Mouse (Mus musculus): Measurements from ENCODE around the gene Olfr361.
"Not testable (repeated sequence)": the region's sequence is repeated elsewhere in the genome, so short reads cannot be mapped to it uniquely, and the experiment has no call there.

Gene Olfr361

DNA sequence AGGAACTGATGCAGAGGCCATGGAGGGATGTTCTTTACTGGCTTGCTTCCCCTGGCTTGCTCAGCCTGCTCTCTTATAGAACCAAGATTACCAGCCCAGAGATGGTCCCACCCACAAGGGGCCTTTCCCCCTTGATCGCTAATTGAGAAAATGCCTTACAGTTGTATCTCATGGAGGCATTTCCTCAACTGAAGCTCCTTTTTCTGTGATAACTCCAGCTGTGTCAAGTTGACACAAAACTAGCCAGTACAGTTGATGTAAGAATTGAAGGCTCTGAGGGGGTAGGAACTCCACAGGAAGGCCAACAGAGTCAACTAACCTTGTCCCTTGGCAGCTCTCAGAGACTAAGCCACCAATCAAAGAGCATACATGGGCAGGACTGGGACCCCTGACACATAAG is at the start of gene Olfr361:
TSS of gene Olfr361 (minus strand) at position 101 of the 400 bp plus-strand sequence.
- not testable (repeated sequence) for ATAC-seq (ENCODE audit: low TSS enrichment)

DNA sequence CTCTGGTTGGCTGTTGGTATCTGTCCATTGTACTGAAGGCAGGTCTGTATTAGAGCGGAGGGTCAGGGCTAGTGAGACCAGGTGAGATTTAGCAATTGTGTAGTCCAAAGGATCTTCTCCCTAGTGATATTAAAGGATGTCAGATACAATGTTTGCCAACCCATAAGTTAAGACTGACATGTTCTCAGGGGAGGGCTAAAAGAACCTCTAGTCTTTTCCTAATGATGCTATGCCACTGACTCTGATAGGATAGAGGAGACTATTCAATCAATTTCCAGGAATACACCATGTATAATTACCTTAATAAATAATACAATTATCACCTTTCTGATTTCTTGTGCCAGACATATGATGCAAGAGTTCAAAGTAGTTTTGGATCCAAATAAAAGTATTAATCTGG is 28.7 kb upstream of the Olfr361 start, which contains the start of gene Olfr362:
TSS of gene Olfr362 (minus strand) at position 101 of the 400 bp plus-strand sequence.
- ATAC-seq (ENCODE audit: low TSS enrichment): no peak

DNA sequence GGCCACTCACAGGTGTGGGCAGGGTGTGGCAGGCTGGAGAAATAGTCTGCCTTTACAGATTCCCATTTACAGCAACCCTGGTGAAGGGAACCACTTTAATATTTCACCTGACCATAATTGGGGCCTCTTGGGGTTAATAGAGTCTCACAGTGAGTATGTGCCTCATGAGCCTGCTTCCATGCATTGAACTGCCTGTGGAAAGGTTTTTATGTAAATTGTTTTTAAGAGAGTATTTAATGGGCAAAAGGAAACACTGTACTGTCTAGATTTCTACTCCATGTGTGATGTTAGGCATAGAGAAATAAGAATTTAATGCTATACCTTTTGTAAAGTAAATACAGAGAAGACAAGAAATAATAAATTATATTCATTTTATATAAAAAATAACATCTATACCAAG is 23.6 kb downstream of the Olfr361 start, which contains the start of gene Olfr360:
TSS of gene Olfr360 (plus strand) at position 301 of the 400 bp plus-strand sequence.
- no peak for ATAC-seq (ENCODE audit: low TSS enrichment)

All from frontal cortex, adult (tissue).